Mouse (Mus musculus): Measurements from ENCODE around the gene Wipf2.
"Not testable (repeated sequence)": the region's sequence is repeated elsewhere in the genome, so short reads cannot be mapped to it uniquely, and the experiment has no call there.

DNA sequence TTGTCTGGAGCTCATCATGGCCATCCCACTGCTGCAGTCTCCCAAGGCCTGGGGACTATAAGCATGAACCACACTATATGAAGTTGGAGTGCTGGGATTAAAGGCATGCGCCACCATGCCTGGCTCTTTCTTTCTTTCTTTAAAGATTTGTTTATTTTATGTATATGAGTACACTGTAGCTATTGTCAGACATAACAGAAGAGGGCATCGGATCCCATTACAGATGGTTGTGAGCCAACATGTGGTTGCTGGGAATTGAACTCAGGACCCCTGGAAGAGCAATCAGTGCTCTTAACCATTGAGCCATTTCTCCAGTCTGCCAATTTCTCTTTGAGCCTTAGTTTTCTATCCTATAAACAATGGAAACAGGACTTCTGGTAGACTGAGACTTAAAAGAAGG, 70.4 kb downstream of the Wipf2 start:
- TF ChIP-seq POLR2A (IDR thresholded peaks at IDR 0.05; ENCODE audit: low read depth, low read length); CTCF (conservative IDR thresholded peaks at IDR 0.05; ENCODE audit: insufficient read depth, insufficient read length, low read depth, low read length): not testable (repeated sequence)
